Mouse (Mus musculus): ENCODE data around the gene Olfr1111.
"Not testable (repeated sequence)": the region's sequence is repeated elsewhere in the genome, so short reads cannot be mapped to it uniquely, and the experiment has no call there.

The Olfr1111 gene

GRCm38 (mm10) chr2:87152524-87152923, at the start of gene Olfr1111:
Olfr1111 (minus strand) TSS chr2:87152624.
- no peak for DNase-seq (ENCODE audit: low spot score)

- DNase-seq (ENCODE audit: low spot score): no peak
Observed at GRCm38 (mm10) chr2:87187498-87187897, 35.1 kb upstream of the Olfr1111 start, which contains the start of gene Olfr1112. Olfr1112 (plus strand) TSS chr2:87187798.

- DNase-seq (ENCODE audit: low spot score): not testable (repeated sequence)
Observed at GRCm38 (mm10) chr2:87167731-87168130, 15.3 kb upstream of the Olfr1111 start.

GRCm38 (mm10) chr2:87140200-87140599, 12.2 kb downstream of the Olfr1111 start, which contains the start of gene Olfr1110:
Olfr1110 (minus strand) TSS chr2:87140300.
- DNase-seq (ENCODE audit: low spot score): no peak

- DNase-seq (ENCODE audit: low spot score): no peak
Observed at GRCm38 (mm10) chr2:87114467-87114866, 38.0 kb downstream of the Olfr1111 start, which contains the start of gene Olfr259. Olfr259 (minus strand) TSS chr2:87114567.

Measured in lung, postnatal 25 days (tissue).